Mouse (Mus musculus) heart, embryonic 10.5 days (tissue): Measurements from ENCODE around the gene Fam189b. TPM values are rescaled to one million over a fixed set of nuclear protein-coding genes. Genes with fewer than 3 reads are reported as not detected.
"Not testable (repeated sequence)": the region's sequence is repeated elsewhere in the genome, so short reads cannot be mapped to it uniquely, and the experiment has no call there.

ENCODE experiments used
- DNase-seq: peaks from one replicate; pipeline ENCODE4 v3.0.0-alpha.2; 2017; ENCODE audit warnings: low spot score
- H3K27ac ChIP-seq: fragments of 300-500 bp; sonication (generic); 2 replicates; pipeline ENCODE4 v1.5.1; 2016; ENCODE audit warnings: mild to moderate bottlenecking
- H3K27me3 ChIP-seq: fragments of 300-500 bp; sonication (generic); 2 replicates; pipeline ENCODE4 v1.6.1; 2016; ENCODE audit warnings: mild to moderate bottlenecking; ENCODE audit not compliant: poor library complexity, insufficient read depth, severe bottlenecking
- H3K36me3 ChIP-seq: fragments of 300-500 bp; sonication (generic); 2 replicates; pipeline ENCODE4 v1.6.1; 2016; ENCODE audit warnings: mild to moderate bottlenecking, moderate library complexity
- H3K4me1 ChIP-seq: fragments of 300-500 bp; sonication (generic); 2 replicates; pipeline ENCODE4 v1.6.1; 2016; ENCODE audit warnings: mild to moderate bottlenecking
- H3K4me3 ChIP-seq: fragments of 300-500 bp; sonication (generic); 2 replicates; pipeline ENCODE4 v1.5.1; 2016; ENCODE audit warnings: mild to moderate bottlenecking, moderate library complexity
- H3K9me3 ChIP-seq: fragments of 300-500 bp; sonication (generic); 2 replicates; pipeline ENCODE4 v1.6.1; 2016; ENCODE audit warnings: mild to moderate bottlenecking, moderate library complexity
- WGBS: fragments of 180-500 bp; shearing (Covaris S2); methylation state at CpG from one replicate; pipeline ENCODE4 v1.1.7; 2016; 5-methylcytosine and 5-hydroxymethylcytosine counted together
- polyA plus RNA-seq: library from polyadenylated mRNA; unstranded; fragments of >200 nt; fragmentation: Nextera tagmentation; extraction: Ambion mirVana; gene quantifications from 2 replicates; pipeline ENCODE4 v1.2.1, GENCODE M21; 2016

The Fam189b gene
- polyA plus RNA-seq, 1 experiment from 2014 or later, result 21.0 TPM

DNA sequence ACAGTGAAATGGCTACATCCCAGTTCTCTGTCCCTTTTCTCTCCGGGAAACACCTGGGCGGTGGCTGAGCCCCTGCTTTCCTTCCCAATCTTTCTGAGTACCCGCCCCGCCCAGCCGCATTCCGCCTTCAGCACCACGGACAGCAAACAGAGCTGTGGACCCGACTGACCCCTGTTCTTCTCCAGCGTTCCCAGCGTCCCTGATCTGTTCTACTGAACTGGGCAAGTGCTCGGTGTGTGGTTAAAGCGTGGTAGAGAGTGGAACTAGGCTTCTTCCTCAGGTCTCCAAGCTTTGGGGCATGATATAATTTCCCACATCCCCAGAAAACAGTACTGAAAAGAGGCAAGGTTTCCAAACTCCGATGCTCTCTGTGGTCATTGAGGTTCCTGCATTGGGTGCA lies 23.7 kb upstream of the Fam189b start:
- peak; percentile 89 for DNase-seq
- Histone ChIP-seq H3K36me3 (no peaks in the 10 kb centered on the region), H3K4me1 (peaks cover 24% of the 10 kb centered on the region), H3K4me3 (peak overlapping the region; percentile 74), H3K9me3 (no peaks in the 10 kb centered on the region), H3K27ac (no peak overlapping the region), H3K27me3 (peaks cover 30% of the 10 kb centered on the region)
- WGBS, result 2% methylated on average over 13 of the region's 13 CpGs

DNA sequence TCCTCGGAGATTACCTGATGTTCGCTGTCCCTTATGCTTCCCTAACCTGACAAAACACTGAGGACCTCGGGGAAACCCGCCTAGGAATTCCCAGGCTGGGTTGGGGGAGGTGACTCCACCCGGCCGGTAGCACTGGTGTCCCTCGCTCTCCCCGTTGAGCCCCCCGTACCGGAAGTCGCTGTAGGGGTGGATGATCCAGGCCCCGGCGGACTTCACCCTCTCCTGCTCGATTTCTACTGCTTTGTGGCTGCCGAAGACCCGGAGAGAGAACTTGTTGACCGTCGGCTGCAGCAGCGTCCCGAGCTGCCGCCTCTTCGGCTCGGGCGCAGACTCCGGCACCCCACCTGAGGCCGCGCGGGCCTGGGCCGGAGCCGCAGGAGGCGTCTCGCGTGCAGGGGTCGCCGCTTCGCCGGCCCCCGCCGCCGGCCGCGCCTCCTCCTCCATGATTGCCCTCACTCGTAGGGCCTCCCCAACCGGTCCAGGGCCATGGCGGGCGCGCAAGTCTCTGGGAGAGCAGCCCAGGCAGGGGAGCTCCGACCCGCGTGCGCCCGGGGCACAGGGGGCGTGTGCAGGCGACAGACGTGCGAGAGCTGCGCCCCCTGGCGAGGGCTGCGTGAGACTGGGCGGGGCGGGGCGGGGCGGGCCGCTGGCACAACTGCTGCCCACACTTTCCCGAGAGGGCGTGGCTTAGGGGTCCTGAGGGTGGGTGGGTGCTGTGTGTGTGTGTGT lies 23.2 kb upstream of the Fam189b start, which contains the start of gene Hcn3:
TSS of gene Hcn3 (minus strand) at position 581 of the 729 bp plus-strand sequence.
- WGBS, result under 1% methylated on average over 66 of the region's 66 CpGs
- H3K36me3 ChIP-seq, result no peaks in the 10 kb centered on the region
- peaks cover 27% of the 10 kb centered on the region for H3K4me1 ChIP-seq
- H3K4me3 ChIP-seq, result peak within 1 kb of the TSS; percentile 74
- no peaks in the 10 kb centered on the region for H3K9me3 ChIP-seq
- peak; percentile 91 for DNase-seq
- peaks cover 30% of the 10 kb centered on the region for H3K27me3 ChIP-seq
- peak within 1 kb of the TSS; percentile 62 for H3K27ac ChIP-seq

DNA sequence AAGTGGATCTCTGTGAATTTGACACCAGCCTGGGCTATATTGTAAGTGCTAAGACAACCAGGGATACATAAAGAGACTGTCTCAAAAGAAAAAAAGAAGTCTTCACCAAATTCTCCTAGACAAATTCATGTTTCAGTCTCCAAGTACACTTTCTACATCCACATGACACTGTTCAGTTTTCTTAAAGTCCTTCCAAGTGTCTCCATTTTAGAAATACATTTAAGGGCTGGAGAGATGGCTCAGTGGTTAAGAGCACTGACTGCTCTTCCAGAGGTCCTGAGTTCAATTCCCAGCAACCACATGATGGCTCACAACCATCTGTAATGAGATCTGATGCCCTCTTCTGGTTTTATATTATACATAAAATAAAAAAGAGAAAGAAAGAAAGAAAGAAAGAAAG lies 21.7 kb upstream of the Fam189b start:
- H3K36me3 ChIP-seq, result not testable (repeated sequence)
- peaks cover 30% of the 10 kb centered on the region for H3K27me3 ChIP-seq

DNA sequence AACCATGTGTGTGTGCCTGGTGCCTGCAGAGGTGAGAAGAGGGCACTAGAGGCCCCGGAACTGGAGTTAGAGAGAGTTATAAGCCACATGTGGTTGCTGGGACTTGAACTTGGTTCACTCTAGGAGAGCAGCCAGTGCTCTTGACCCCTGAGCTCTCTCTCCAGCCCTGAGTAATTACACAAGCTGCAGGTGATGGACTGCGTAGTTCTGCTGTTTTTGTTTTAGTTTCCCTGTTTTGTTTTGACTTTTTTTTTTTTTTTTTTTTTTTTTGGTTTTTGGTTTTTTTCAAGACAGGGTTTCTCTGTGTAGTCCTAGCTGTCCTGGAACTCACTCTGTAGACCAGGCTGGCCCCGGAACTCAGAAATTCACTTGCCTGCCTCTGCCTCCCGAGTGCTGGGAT lies 21.2 kb upstream of the Fam189b start:
- no peaks in the 10 kb centered on the region for H3K9me3 ChIP-seq
- peaks cover 39% of the 10 kb centered on the region for H3K4me1 ChIP-seq
- DNase-seq, result no peak
- H3K27me3 ChIP-seq, result peaks cover 30% of the 10 kb centered on the region
- no peak overlapping the region for H3K4me3 ChIP-seq
- 73% methylated on average over 4 of the region's 4 CpGs for WGBS
- H3K27ac ChIP-seq, result no peak overlapping the region
- peaks cover under 1% of the 10 kb centered on the region; the same call in 1 of the 2 replicates for H3K36me3 ChIP-seq

More for the DNA sequence above, 21.7 kb upstream of the Fam189b start:
- H3K27ac ChIP-seq, H3K4me3 ChIP-seq, DNase-seq, H3K9me3 ChIP-seq: not testable (repeated sequence)
- peaks cover 37% of the 10 kb centered on the region for H3K4me1 ChIP-seq

DNA sequence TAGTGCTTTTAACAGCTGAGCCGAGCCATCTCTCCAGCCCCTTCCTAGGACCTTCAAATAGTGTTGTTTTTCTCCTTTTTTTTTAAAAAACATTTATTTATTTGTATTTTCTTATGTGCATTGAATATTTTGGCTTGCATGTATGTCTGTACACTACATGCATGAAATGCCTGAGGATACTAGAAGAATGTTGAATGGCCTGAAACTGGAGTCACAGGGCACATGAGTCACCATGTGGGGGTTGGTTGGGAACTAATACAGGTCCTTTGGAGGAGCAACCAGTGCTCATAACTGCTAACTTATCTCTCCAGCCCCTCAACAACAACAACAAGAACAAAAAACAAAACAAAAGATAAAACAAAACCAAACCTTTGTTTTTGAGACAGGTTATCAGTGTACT lies 19.8 kb upstream of the Fam189b start:
- 77% methylated on average over 1 of the region's 1 CpGs for WGBS

DNA sequence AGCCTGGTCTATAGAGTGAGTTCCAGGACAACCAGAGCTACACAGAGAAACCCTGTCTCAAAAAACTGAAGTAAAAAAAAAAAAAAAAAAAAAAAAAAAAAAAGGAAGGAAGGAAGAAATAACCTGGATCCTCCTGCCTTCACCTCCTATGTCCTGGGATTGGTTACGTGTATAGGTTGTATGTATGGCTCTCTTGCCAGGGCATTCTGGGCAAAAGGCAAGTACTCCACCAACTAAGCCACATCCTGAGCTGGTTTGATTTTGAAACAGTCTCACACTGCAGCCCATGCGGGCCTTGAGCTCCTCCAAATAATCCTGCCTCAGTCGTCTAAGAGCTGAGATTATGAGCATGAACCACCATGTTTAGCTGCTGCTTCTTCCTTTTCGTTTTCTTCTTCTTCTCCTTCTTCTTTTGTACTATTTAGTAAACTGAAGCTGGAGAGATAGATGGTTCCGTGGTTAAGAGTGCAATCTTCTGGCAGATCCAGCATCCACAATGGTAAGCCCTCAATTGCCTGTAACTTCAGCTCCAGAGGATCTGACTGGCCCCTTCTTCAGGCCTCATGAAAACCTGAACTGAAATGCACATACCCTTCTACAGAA lies 19.2 kb upstream of the Fam189b start:
- peak overlapping the region; percentile 99; the same call in 1 of the 2 replicates for H3K27ac ChIP-seq
- peaks cover 37% of the 10 kb centered on the region for H3K4me1 ChIP-seq
- peak overlapping the region; percentile 96 for H3K4me3 ChIP-seq
- 69% methylated on average over 5 of the region's 5 CpGs for WGBS
- DNase-seq, result no peak
- no peaks in the 10 kb centered on the region for H3K9me3 ChIP-seq
- H3K27me3 ChIP-seq, result peaks cover 14% of the 10 kb centered on the region
- peaks cover 19% of the 10 kb centered on the region for H3K36me3 ChIP-seq

More for the DNA sequence above, 19.8 kb upstream of the Fam189b start:
- Histone ChIP-seq H3K9me3 (no peaks in the 10 kb centered on the region), H3K36me3 (peaks cover 13% of the 10 kb centered on the region), H3K27me3 (peaks cover 20% of the 10 kb centered on the region), H3K4me3 (no peak overlapping the region), H3K27ac (no peak overlapping the region), H3K4me1 (peaks cover 39% of the 10 kb centered on the region)
- no peak for DNase-seq

DNA sequence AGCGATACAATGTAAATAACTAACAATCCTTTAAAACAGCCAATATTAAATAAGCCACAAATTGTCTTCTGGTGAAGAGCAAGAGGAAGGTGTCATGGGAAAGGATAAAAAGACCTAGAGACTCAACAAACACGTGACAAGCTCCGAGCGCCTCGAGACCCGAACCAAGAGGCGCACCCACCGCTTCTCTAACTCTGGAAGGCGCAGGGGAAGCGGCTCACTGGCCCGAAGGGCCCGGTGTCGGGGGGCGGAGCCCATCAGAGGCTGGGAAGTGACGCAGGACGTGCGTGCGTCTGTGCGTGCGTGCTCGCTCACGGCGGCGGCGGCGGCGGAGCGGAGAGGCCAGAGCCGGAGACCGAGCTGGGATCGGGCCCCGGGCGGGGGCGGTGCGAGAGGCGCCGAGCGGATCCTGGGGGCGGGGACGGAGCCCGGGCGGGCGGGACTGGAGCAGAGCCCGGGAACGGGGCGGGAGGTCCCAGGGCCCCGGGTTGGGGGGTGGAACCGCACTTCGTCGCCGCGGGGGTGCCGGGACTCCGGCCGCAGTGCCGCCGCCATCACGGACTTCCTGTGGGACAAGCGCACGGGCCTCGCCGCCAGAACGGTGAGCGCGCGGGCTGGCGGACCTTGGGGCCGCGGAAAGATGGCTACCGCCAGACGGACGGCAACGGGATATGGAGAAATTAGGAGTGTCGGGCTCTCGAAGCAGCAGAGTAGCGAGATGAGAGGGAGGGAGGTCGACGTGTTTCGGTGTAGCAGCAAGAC lies 18.3 kb upstream of the Fam189b start, which contains the start of gene Clk2:
TSS of gene Clk2 (plus strand) at position 290 of the 762 bp plus-strand sequence.
- Histone ChIP-seq H3K4me1 (peaks cover 28% of the 10 kb centered on the region), H3K27ac (peak within 1 kb of the TSS; percentile 99), H3K4me3 (peak within 1 kb of the TSS; percentile 96), H3K9me3 (no peaks in the 10 kb centered on the region), H3K36me3 (peaks cover 28% of the 10 kb centered on the region), H3K27me3 (peaks cover 4% of the 10 kb centered on the region; the same call in 1 of the 2 replicates)
- under 1% methylated on average over 78 of the region's 79 CpGs for WGBS
- DNase-seq, result peak; percentile 97

DNA sequence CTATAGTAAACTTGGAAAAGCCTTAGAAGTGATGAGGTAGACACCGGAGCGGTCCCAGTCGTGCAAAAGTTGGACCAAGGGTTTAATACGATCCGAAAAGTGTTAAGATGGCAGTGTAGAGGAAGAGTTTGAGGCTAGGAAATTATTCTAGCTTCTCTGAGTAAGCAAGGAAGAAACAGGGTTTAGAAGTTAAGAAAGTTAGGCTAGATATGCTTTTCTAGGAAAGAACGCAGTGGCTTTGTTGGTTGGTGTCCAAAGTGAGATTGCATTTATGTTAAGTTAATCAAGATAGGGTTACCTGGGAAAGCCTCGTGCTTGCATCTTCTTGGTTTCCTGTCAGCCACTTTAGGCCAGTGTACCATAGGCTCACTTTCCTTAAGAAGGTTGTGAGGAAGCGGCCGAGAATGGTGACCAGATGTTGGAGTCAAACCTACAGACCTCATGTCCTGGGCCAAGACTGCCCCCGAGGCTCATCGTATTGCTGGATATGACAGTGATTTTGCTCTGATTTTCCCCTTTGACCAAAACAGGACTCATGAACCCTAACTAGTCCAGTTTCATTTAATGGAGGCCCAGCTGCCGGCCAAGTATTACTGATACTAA lies 17.6 kb upstream of the Fam189b start:
- DNase-seq, result no peak
- Histone ChIP-seq H3K27ac (peak overlapping the region; percentile 99), H3K9me3 (no peaks in the 10 kb centered on the region), H3K4me3 (peak overlapping the region; percentile 96), H3K27me3 (no peaks in the 10 kb centered on the region), H3K36me3 (peaks cover 35% of the 10 kb centered on the region), H3K4me1 (peaks cover 21% of the 10 kb centered on the region)
- WGBS, result 27% methylated on average over 12 of the region's 12 CpGs

DNA sequence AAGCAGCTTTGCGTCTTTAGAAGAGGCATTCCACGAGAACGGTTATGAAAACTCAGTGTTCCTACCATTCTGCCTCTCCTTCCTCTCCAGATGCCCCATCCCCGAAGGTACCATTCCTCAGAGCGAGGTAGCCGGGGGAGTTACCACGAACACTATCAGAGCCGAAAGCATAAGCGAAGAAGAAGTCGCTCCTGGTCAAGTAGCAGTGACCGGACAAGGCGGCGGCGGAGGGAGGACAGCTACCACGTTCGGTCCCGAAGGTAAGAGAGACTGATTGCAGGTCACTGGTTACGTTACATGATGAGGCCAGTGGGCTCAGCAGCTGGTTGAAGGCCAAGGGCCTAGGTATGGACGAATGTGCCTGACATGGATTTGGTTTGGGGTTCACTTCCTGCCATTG lies 16.0 kb upstream of the Fam189b start:
- Histone ChIP-seq H3K27me3 (no peaks in the 10 kb centered on the region), H3K4me1 (peaks cover 21% of the 10 kb centered on the region), H3K27ac (no peak overlapping the region), H3K36me3 (peaks cover 49% of the 10 kb centered on the region), H3K9me3 (no peaks in the 10 kb centered on the region), H3K4me3 (no peak overlapping the region)
- no peak for DNase-seq
- WGBS, result 90% methylated on average over 19 of the region's 19 CpGs

DNA sequence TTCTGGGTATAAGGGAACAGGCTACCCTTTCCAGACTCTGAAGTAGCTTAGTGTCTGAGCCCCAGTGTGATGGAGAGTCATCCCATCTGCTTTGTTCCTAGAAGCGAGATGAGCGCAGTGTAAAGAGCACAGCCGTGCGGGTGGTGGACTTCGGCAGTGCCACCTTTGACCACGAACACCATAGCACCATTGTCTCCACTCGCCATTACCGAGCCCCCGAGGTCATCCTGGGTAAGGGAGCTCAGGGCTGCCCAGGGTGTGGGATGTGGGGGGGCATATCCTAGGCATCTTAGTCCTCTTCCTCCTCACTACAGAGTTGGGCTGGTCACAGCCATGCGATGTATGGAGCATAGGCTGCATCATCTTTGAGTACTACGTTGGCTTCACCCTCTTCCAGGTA lies 8.1 kb upstream of the Fam189b start:
- WGBS, result 95% methylated on average over 11 of the region's 11 CpGs

DNA sequence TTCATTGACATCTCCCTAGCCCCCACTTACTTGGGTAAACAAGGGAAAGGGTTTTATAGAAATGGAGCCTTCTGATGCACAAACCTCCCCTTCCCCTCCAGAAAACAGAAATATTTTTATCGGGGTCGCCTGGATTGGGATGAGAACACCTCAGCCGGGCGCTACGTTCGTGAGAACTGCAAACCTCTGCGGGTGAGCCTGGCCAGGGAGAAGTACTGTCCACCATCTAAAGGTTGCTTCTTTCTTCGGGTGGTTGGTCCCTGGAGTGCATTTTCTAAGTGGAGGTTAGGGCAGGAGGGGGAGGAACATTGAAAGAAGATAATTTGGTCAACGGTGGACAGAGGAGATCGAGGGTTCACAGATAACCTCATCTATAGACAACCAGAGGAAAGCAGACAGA lies 7.4 kb upstream of the Fam189b start:
- 91% methylated on average over 10 of the region's 10 CpGs for WGBS
- Histone ChIP-seq H3K4me1 (peaks cover 15% of the 10 kb centered on the region), H3K36me3 (peaks cover 76% of the 10 kb centered on the region), H3K9me3 (no peaks in the 10 kb centered on the region), H3K27ac (no peak overlapping the region), H3K4me3 (no peak overlapping the region), H3K27me3 (no peaks in the 10 kb centered on the region)
- DNase-seq, result no peak

More for the DNA sequence above, 8.1 kb upstream of the Fam189b start:
- Histone ChIP-seq H3K4me3 (0 out of 2 replicates have a peak overlapping the region, but pooled peaks have one; percentile 7), H3K27me3 (no peaks in the 10 kb centered on the region), H3K27ac (no peak overlapping the region), H3K36me3 (peaks cover 76% of the 10 kb centered on the region), H3K9me3 (no peaks in the 10 kb centered on the region), H3K4me1 (peaks cover 15% of the 10 kb centered on the region)
- no peak for DNase-seq

DNA sequence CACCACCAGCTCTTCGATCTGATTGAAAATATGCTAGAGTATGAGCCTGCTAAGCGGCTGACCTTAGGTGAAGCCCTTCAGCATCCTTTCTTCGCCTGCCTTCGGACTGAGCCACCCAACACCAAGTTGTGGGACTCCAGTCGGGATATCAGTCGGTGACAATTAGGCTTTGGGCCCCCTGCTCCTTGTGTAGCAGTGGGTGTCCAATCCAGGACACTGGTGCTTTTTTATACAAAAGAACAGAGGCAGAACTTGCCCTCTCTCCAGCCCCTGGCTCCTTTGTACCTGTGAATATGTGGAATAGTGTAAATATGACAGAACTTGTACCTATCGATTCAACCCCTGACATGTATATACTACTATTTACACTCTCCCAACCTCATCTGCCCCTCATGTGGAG lies 6.5 kb upstream of the Fam189b start:
- WGBS, result 86% methylated on average over 7 of the region's 7 CpGs
- no peak for DNase-seq
- H3K27me3 ChIP-seq, result no peaks in the 10 kb centered on the region
- peaks cover 77% of the 10 kb centered on the region for H3K36me3 ChIP-seq
- H3K27ac ChIP-seq, result no peak overlapping the region
- H3K4me3 ChIP-seq, result peak overlapping the region; percentile 15; the same call in 1 of the 2 replicates
- no peaks in the 10 kb centered on the region for H3K9me3 ChIP-seq
- H3K4me1 ChIP-seq, result peaks cover 15% of the 10 kb centered on the region
